Mouse (Mus musculus) hematopoietic multipotent progenitor cell, adult 10-12 weeks (in vitro differentiated cells): ENCODE results near the gene Zbp1. TPM values are rescaled to one million over a fixed set of nuclear protein-coding genes. Genes with fewer than 3 reads are reported as not detected.

ENCODE experiments used
- polyA plus RNA-seq: library from polyadenylated mRNA; stranded (reverse); fragments of >175 nt; gene quantifications from 2 replicates; pipeline ENCODE4 v1.2.3, GENCODE M21; 2012; ENCODE audit warnings: low replicate concordance

Zbp1 gene
- polyA plus RNA-seq: 6.0 and 26.1 TPM in 2 replicates

GRCm38 (mm10) chr2:173218416-173219141 is at the start of gene Zbp1:
Zbp1 (minus strand) TSS chr2:173218923.

Other genes starting within 250 kb of the Zbp1 start
- gene Spo11, start 241.2 kb downstream of the Zbp1 start, polyA plus RNA-seq: 0.35 and 0.47 TPM in 2 replicates
- 26.9 and 56.0 TPM in 2 replicates for gene Rae1, start 218.8 kb downstream of the Zbp1 start, polyA plus RNA-seq
- gene Rbm38, start 198.4 kb downstream of the Zbp1 start, polyA plus RNA-seq: 516 and 625 TPM in 2 replicates
- not detected in 2 replicates for gene Ctcfl, start 99.4 kb downstream of the Zbp1 start, polyA plus RNA-seq
- not detected in 2 replicates for gene Pck1, start 65.9 kb downstream of the Zbp1 start, polyA plus RNA-seq
- gene Pmepa1, start 57.6 kb upstream of the Zbp1 start, polyA plus RNA-seq: 38.3 and 110 TPM in 2 replicates